Mouse (Mus musculus): ENCODE measurements around the gene Tceanc.

DNA sequence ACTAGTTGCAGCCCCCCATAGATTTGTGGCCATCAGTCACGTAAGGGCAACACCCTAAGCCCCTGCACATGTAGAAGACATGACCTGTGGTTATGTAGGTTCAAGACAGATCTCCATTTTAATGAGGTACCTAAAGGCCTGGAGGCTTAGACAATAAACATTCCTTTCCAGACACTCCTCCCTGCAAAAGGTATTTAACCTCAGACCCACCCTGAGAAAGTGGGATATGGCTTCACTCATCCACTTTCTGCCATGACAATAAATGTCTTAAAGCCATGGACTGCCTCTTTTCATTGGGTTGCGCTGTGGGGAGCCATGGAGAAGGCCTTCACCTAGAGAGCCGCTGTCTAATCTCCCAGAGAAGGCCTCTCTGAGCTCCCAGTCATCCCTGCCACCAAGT is 9.8 kb upstream of the Tceanc start:
- no peak for TF ChIP-seq CTCF (IDR thresholded peaks at IDR 0.05)
- TF ChIP-seq EP300 (IDR thresholded peaks at IDR 0.05): no peak
